Mouse (Mus musculus): ENCODE data around the gene Gskip.

The Gskip gene

DNA sequence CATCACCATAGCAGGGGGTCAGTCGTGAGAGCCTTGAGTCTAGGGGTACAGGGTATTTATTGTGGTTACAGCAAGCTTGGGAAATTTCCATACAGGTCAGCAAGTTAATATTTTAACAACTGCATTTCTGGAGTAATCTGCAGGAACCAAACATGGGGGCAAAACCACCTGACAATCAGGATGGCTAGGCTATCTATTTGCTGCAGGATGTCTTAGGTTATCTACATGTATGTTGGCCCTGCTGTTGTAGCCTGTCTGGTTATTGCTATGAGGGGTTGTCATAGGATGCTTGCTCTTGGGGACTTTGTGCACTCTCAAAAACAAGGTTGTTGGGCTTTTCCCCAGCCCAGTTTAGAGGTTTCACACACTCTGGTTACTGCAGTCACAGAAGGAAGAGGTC is 40.0 kb downstream of the Gskip start:
- DNase-seq = no peak

DNA sequence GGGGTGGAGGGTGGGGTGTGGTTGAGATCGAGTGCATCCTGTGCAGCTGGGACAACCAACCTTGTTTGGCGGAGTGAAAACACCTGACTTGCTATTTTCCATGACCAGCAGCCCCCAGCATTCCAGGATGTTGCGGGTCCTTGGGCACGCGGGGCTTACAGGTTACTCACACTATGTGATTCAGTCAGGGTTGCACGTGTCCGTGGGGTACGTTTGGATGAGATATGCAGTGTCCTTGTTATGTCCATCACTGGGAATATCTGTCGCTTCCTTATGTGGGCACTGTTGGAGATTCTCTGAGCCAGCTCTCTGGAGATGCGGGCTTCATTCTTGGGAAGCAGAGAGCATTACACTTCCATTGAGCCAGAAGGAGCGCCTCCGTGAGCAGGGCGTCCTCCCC is 41.1 kb downstream of the Gskip start:
- DNase-seq = no peak

DNA sequence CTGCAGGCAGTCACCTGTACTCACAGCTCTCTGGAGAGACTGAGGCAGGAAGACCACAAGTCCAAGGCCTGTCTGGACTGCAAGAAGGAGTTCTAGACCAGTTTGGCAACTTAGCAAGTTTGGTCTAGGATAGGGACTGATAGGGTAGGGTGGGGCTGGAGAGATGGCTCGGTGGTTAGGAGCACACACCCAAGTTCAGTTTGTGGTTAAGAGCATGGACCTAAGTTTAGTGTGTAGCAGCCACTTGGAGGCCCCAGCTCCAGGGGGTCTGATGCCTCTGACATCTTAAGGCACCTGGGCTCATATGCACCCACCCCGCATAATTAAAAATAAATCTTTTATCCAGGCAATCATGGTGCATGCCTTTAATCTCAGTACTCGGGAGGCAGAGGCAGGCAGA is 42.6 kb downstream of the Gskip start:
- DNase-seq = no peak

DNA sequence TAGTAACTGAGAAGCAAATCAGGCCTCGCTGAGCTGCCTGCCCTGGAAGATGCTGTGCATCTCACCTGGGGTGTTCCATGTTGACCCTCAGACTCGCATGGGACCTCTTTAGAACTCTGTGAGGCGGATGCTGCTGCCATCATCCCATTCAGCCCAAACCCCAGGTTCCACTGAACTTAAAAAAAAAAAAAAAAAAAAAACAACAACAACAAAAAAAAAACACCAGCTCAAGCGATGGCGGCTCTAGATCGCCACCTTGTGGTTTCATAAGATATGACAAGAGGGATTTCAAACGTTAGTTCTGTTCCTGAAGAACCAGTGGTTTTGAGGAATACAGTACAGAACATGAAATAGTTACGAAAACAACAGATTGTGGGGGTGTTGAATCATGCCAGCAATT is 43.3 kb downstream of the Gskip start:
- DNase-seq = no peak

DNA sequence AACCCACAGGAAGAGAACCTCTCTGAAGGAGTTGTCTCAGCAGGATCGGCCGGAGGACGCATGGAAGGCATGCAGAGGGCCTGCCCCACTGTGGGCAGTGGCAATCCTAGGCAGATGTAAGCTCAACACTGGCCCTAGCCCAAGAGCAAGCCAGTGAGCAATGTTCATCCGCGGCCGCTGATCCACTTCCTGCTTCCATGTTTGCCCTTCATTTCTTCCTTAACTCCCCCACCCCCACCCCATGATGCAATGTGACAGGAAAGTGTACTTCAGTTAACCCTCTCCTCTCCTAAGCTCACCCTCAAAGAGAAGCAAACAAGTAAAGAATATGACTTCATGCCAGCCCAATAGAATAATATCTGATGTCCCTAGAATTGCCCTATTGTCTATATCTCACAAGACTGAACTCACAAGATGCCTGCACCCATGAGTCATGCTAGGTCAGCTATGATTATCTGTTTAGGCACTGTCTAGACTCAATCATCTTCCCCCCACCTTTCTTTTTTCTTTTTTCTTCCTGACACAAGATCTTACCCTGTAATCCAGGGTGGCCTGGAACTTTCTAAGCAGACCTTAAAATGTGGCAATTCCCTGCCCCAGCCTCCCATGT is 46.3 kb downstream of the Gskip start:
- no peak for DNase-seq

DNA sequence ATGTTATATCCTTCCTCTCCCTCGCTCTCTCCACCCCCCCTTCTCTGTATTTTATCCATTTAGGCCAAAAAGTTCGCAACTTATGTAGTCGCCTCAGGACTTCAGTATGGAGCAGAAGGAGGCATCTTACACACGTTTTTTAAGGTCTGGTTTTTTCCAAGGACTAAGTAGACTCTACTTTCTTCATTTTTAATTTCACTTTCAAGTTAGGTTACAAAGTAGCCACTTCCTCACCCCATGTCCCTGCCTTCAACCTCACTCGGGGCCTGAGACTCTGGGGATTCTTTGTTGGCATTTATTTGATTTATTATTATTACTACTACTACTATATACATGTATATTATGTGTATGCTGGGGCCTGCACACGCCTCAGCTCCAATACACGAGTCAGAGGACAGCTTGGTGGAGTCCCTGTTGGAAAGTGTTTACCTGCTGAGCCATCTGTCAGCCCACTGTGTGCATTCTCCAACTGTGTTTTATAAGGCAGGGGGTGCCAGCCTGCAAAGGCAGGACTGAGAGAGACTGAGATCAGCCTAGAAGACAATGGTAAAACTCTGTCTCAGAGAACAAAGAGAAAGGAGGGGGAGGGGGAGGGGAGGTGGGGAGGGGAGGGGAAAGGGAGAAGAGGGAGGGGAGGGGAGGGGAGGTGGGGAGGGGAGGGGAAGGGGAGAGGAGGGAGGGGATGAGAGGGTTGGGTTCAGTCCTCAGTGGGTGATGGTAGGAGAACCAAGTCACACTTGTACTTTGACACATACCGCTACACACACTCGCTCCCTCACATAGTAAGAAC is 48.9 kb downstream of the Gskip start:
- DNase-seq = no peak

DNA sequence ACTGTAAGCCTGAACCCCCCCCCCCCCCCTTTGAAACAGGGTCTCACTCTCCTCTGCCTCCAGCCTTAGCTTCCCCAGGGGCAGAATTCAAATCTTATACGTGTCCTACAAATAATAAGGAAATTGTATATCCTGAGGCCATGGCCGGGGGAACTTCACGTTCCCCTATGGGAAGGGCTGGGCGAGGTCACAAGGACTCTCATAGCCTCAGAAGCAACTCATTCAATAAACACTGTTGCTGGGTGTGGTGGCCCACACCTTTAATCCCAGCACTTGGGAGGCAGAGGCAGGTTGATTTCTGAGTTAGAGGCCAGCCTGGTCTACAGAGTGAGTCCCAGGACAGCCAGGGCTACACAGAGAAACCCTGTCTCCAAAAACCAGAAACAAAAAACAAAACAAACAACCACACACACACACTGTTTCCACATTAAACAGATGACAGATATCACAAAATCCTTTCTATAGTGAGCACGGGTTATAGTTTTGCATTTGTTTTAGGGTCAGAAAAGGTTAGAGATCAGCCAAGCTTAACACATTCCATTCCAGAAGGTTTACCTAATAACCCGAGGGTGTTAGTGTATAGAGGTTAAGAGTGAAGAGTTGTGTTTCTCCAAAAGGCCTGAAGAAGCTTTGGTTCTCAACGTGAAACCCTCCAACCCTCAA is 50.7 kb downstream of the Gskip start:
- no peak for DNase-seq

DNA sequence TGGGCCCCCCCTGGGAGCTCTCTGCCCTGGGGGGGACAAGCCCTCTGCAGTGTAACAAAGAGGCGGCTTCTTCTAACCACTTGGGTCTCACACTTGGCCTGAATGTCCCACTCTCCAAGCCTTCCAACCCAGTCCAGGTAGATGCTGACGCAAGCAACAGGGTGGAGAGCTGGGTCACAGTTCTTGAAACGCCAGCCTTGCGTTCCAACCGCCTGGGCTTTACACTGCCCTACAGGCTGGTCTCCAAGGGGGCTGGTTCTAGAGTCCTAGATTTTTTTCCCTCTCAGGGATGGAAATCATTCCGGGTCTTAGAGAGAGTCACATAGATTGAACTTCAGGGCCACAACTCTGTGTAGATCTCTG is 51.2 kb downstream of the Gskip start:
- DNase-seq = no peak

DNA sequence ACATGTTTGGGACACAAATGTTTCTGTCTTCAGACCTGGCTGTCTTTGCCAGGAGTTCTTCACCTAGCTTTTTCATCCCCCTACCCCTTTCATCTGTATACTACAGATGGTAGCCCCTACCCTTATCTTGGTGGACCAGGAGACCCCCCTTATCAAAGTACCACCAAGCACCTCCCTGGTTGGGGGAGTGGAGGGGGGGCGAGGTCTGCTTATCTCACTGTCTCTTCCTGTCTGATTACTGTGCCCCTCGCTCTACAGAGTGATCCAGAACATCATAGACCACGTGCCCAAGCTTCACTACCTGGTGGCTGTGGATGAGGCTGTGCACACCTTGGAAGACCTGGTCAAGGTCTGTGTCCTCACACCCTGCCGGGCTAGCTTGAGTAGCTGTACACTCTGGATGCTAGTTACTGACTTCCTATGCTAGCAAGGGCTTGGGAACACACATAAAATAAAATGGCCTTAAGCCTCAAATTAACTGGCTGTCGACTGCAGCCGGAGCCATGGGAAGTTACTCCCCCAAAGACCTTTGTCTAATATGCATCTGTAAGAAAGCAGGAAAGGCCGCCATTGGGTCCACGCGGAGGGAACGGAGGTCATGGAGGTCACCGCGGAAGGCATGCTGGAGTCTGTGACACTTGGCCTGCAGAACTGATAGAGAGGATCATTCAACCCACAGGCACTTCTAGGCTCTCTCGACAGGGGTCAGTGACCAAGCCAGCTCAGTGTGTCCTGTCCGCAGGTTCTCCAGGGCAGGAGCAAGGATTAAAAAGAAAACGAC is 53.9 kb downstream of the Gskip start:
- no peak for DNase-seq

DNA sequence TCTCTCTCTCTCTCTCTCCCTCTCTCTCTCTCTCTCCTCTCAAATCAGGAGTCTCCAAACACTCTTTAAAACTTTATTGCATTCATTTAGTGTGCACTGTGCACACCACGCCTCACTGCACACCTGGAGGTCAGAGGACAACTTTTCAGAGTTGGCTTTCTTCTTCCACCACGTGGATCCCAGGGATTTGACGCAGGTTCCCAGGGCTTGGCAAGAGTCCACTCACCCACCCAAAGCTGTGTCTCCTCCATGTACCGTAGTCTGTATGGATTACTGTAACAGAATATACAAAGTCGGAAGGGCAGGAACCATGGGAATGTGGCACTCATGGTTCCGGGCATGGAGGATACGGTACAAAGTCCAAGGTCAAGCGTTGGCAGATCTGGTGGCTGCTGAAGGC is 55.0 kb downstream of the Gskip start:
- DNase-seq = peak; percentile 53

DNA sequence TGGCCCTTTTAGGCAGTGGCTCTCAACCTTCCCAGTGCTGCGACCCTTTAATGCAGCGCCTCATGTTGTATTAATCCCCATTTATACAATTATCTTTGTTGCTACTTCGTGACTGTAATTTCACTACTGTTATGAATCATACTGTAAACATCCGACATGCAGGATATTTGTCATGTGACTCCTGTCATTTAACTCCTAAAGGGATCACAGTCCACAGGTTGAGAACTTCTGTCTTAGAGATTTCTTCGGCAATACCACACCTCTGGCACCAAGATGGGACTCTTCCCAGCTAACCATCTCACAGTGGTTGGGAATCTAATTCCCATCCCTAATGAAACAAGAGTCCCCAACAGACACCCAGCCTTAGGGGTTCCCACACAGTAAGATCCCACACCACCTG is 63.5 kb downstream of the Gskip start:
- no peak for DNase-seq

All from kidney, adult 11 months (tissue).